Mouse (Mus musculus) stomach, embryonic 14.5 days (tissue): Measurements from ENCODE around the gene S100a1. TPM values are rescaled to one million over a fixed set of nuclear protein-coding genes. Genes with fewer than 3 reads are reported as not detected.
A peak's percentile ranks its signal among the peaks of the same experiment; 100 is the strongest.

Source experiments
- ATAC-seq: fragments of 200-750 bp; cut with Nextera tagmentation; 2 replicates; pipeline ENCODE4 v1.8.0; 2017; ENCODE audit warnings: low read depth, moderate TSS enrichment; ENCODE audit not compliant: insufficient number of reproducible peaks, insufficient read depth, low FRiP score
- H3K27ac ChIP-seq: fragments of 300-500 bp; sonication (generic); 2 replicates; pipeline ENCODE4 v1.5.1; 2014; ENCODE audit warnings: mild to moderate bottlenecking, low read length, moderate library complexity, mixed read lengths
- H3K27me3 ChIP-seq: fragments of 300-500 bp; sonication (generic); 2 replicates; pipeline ENCODE4 v1.6.1; 2014; ENCODE audit warnings: low read length, control low read depth, mixed read lengths; ENCODE audit not compliant: control insufficient read depth, insufficient read depth
- H3K36me3 ChIP-seq: fragments of 300-500 bp; sonication (generic); 2 replicates; pipeline ENCODE4 v1.6.1; 2014; ENCODE audit warnings: mild to moderate bottlenecking, control low read depth, low read length, moderate library complexity, mixed read lengths; ENCODE audit not compliant: control insufficient read depth, insufficient read depth
- H3K4me1 ChIP-seq: fragments of 300-500 bp; sonication (generic); 2 replicates; pipeline ENCODE4 v1.6.1; 2014; ENCODE audit warnings: low read length, control low read depth, mixed read lengths; ENCODE audit not compliant: control insufficient read depth, insufficient read depth
- H3K4me2 ChIP-seq: fragments of 300-500 bp; sonication (generic); replicated peaks from 2 replicates; pipeline ENCODE4 v1.6.1; 2014; ENCODE audit warnings: low read depth, low read length, control low read depth
- H3K4me3 ChIP-seq: fragments of 300-500 bp; sonication (generic); 2 replicates; pipeline ENCODE4 v1.5.1; 2014; ENCODE audit warnings: low read depth, low read length, control low read depth
- H3K9ac ChIP-seq: fragments of 300-500 bp; sonication (generic); replicated peaks from 2 replicates; pipeline ENCODE4 v1.6.1; 2014; ENCODE audit warnings: low read depth, mild to moderate bottlenecking, control low read depth, low read length, moderate library complexity, mixed read lengths
- H3K9me3 ChIP-seq: fragments of 300-500 bp; sonication (generic); 2 replicates; pipeline ENCODE4 v1.6.1; 2016; ENCODE audit warnings: low read depth, low read length, control low read depth; ENCODE audit not compliant: control insufficient read depth
- WGBS: fragments of 180-500 bp; shearing (Covaris S2); extraction: QIAGEN DNeasy Blood & Tissue Kit; methylation state at CpG from one replicate; pipeline ENCODE4 v1.1.7; 2014; 5-methylcytosine and 5-hydroxymethylcytosine counted together
- polyA plus RNA-seq: library from polyadenylated mRNA; unstranded; fragments of >200 nt; fragmentation: Nextera tagmentation; extraction: Ambion mirVana; gene quantifications from 2 replicates; pipeline ENCODE4 v1.2.1, GENCODE M21; 2014

S100a1 gene
- 46.8 and 48.5 TPM in 2 replicates for polyA plus RNA-seq

GRCm38 (mm10) chr3:90513796-90514590, at the start of gene S100a1, which contains the start of gene S100a13:
TSS of gene S100a1 (minus strand) at chr3:90514392.
TSS of gene S100a13 (plus strand) at chr3:90514435.
- Histone ChIP-seq H3K4me3 (peak within 1 kb of the TSS; percentile 31), H3K4me2 (peak within 1 kb of the TSS; percentile 75), H3K27me3 (no peaks in the 10 kb centered on the region), H3K9me3 (no peaks in the 10 kb centered on the region), H3K27ac (no peak within 1 kb of the TSS; the same call in 1 of the 2 replicates), H3K9ac (peak within 1 kb of the TSS; percentile 38; the same call in 1 of the 2 replicates), H3K4me1 (peaks cover 6% of the 10 kb centered on the region), H3K36me3 (no peaks in the 10 kb centered on the region)
- ATAC-seq, result peak; percentile 31
- WGBS, result 7% methylated on average over 25 of the region's 25 CpGs

GRCm38 (mm10) chr3:90560008-90560628, 45.9 kb upstream of the S100a1 start, which contains the start of gene S100a3:
TSS of gene S100a3 (plus strand) at chr3:90560578.
- no peak for ATAC-seq
- WGBS, result 65% methylated on average over 6 of the region's 6 CpGs
- Histone ChIP-seq H3K4me1 (no peaks in the 10 kb centered on the region), H3K9me3 (no peaks in the 10 kb centered on the region), H3K4me3 (no peak within 1 kb of the TSS), H3K27ac (no peak within 1 kb of the TSS), H3K4me2 (no peak within 1 kb of the TSS), H3K36me3 (no peaks in the 10 kb centered on the region), H3K27me3 (no peaks in the 10 kb centered on the region), H3K9ac (no peak within 1 kb of the TSS)

GRCm38 (mm10) chr3:90555954-90556353, 41.8 kb upstream of the S100a1 start:
- 63% methylated on average over 5 of the region's 5 CpGs for WGBS

GRCm38 (mm10) chr3:90552231-90552630, 38.0 kb upstream of the S100a1 start:
- H3K9me3 ChIP-seq, result no peaks in the 10 kb centered on the region
- H3K4me1 ChIP-seq, result no peaks in the 10 kb centered on the region
- H3K4me2 ChIP-seq, result no peak overlapping the region
- 73% methylated on average over 2 of the region's 2 CpGs for WGBS
- H3K9ac ChIP-seq, result no peak overlapping the region
- ATAC-seq, result no peak
- no peak overlapping the region for H3K27ac ChIP-seq
- no peaks in the 10 kb centered on the region for H3K36me3 ChIP-seq
- no peak overlapping the region for H3K4me3 ChIP-seq
- no peaks in the 10 kb centered on the region for H3K27me3 ChIP-seq

More at GRCm38 (mm10) chr3:90555954-90556353, 41.8 kb upstream of the S100a1 start:
- no peaks in the 10 kb centered on the region for H3K9me3 ChIP-seq
- H3K4me3 ChIP-seq, result no peak overlapping the region
- H3K27ac ChIP-seq, result no peak overlapping the region
- H3K4me2 ChIP-seq, result no peak overlapping the region
- no peaks in the 10 kb centered on the region for H3K27me3 ChIP-seq
- no peaks in the 10 kb centered on the region for H3K36me3 ChIP-seq
- no peak overlapping the region for H3K9ac ChIP-seq
- H3K4me1 ChIP-seq, result no peaks in the 10 kb centered on the region
- no peak for ATAC-seq

GRCm38 (mm10) chr3:90550421-90550790, 36.2 kb upstream of the S100a1 start:
- no peaks in the 10 kb centered on the region for H3K4me1 ChIP-seq
- H3K9ac ChIP-seq, result no peak overlapping the region
- no peaks in the 10 kb centered on the region for H3K27me3 ChIP-seq
- H3K27ac ChIP-seq, result no peak overlapping the region
- H3K36me3 ChIP-seq, result no peaks in the 10 kb centered on the region
- no peaks in the 10 kb centered on the region for H3K9me3 ChIP-seq
- H3K4me3 ChIP-seq, result no peak overlapping the region
- H3K4me2 ChIP-seq, result no peak overlapping the region
- no peak for ATAC-seq
- 76% methylated on average over 2 of the region's 2 CpGs for WGBS

- Histone ChIP-seq H3K27me3 (no peaks in the 10 kb centered on the region), H3K9ac (no peak overlapping the region), H3K4me2 (no peak overlapping the region), H3K9me3 (no peaks in the 10 kb centered on the region), H3K36me3 (no peaks in the 10 kb centered on the region), H3K4me3 (no peak overlapping the region), H3K4me1 (no peaks in the 10 kb centered on the region), H3K27ac (no peak overlapping the region)
- 61% methylated on average over 5 of the region's 5 CpGs for WGBS
- no peak for ATAC-seq
Observed at GRCm38 (mm10) chr3:90549676-90550420, 35.7 kb upstream of the S100a1 start.

GRCm38 (mm10) chr3:90540904-90541303, 26.7 kb upstream of the S100a1 start:
- Histone ChIP-seq H3K4me2 (peak overlapping the region; percentile 18; the same call in 1 of the 2 replicates), H3K4me3 (peak overlapping the region; percentile 11; the same call in 1 of the 2 replicates), H3K9me3 (no peaks in the 10 kb centered on the region), H3K36me3 (no peaks in the 10 kb centered on the region), H3K27me3 (no peaks in the 10 kb centered on the region), H3K9ac (0 out of 2 replicates have a peak overlapping the region, but pooled peaks have one; percentile 21), H3K4me1 (peaks cover 6% of the 10 kb centered on the region; the same call in 1 of the 2 replicates), H3K27ac (peak overlapping the region; percentile 27; the same call in 1 of the 2 replicates)
- WGBS, result 53% methylated on average over 4 of the region's 4 CpGs
- ATAC-seq, result 0 out of 2 replicates have a peak, but pooled peaks have one; percentile 12

GRCm38 (mm10) chr3:90537905-90538296, 23.7 kb upstream of the S100a1 start:
- Histone ChIP-seq H3K4me2 (peak overlapping the region; percentile 41), H3K27ac (peak overlapping the region; percentile 84), H3K9me3 (no peaks in the 10 kb centered on the region), H3K36me3 (no peaks in the 10 kb centered on the region), H3K4me1 (peaks cover 6% of the 10 kb centered on the region; the same call in 1 of the 2 replicates), H3K27me3 (no peaks in the 10 kb centered on the region), H3K9ac (peak overlapping the region; percentile 26), H3K4me3 (peak overlapping the region; percentile 26)
- WGBS, result 68% methylated on average over 5 of the region's 5 CpGs
- no peak for ATAC-seq
